Mouse (Mus musculus) heart, postnatal 0 days (tissue): Measurements from ENCODE around the gene Ttll13. TPM values are rescaled to one million over a fixed set of nuclear protein-coding genes. Genes with fewer than 3 reads are reported as not detected.

Experiments
- ATAC-seq: fragments of 200-750 bp; cut with Nextera tagmentation; 2 replicates; pipeline ENCODE4 v1.8.0; 2017; ENCODE audit warnings: low read depth, moderate number of reproducible peaks, moderate library complexity; ENCODE audit not compliant: insufficient read depth
- DNase-seq: peaks from one replicate; pipeline ENCODE4 v3.0.0-alpha.2; 2016; ENCODE audit warnings: low spot score
- H3K27ac ChIP-seq: fragments of 300-500 bp; sonication (generic); 2 replicates; pipeline ENCODE4 v1.5.1; 2014; ENCODE audit warnings: low read depth, mild to moderate bottlenecking
- H3K27me3 ChIP-seq: fragments of 300-500 bp; sonication (generic); 2 replicates; pipeline ENCODE4 v1.6.1; 2014; ENCODE audit warnings: low read length, mixed read lengths; ENCODE audit not compliant: control insufficient read depth, insufficient read depth
- H3K36me3 ChIP-seq: fragments of 300-500 bp; sonication (generic); replicated peaks from 2 replicates; pipeline ENCODE4 v1.6.1; 2014; ENCODE audit warnings: low read length, mixed read lengths; ENCODE audit not compliant: control insufficient read depth, insufficient read depth
- H3K4me1 ChIP-seq: fragments of 300-500 bp; sonication (generic); 2 replicates; pipeline ENCODE4 v1.6.1; 2014; ENCODE audit warnings: antibody characterized with exemption; ENCODE audit not compliant: control insufficient read depth, insufficient read depth
- H3K4me2 ChIP-seq: fragments of 300-500 bp; sonication (generic); 2 replicates; pipeline ENCODE4 v1.6.1; 2014; ENCODE audit warnings: low read depth, mild to moderate bottlenecking, low read length, moderate library complexity
- H3K4me3 ChIP-seq: fragments of 300-500 bp; sonication (generic); 2 replicates; pipeline ENCODE4 v1.5.1; 2014; ENCODE audit warnings: low read depth, low read length
- H3K9ac ChIP-seq: fragments of 300-500 bp; sonication (generic); replicated peaks from 2 replicates; pipeline ENCODE4 v1.6.1; 2014; ENCODE audit warnings: low read depth, low read length, mixed read lengths
- H3K9me3 ChIP-seq: fragments of 300-500 bp; sonication (generic); replicated peaks from 2 replicates; pipeline ENCODE4 v1.6.1; 2016; ENCODE audit warnings: low read length; ENCODE audit not compliant: control insufficient read depth
- CTCF ChIP-seq: IDR thresholded peaks from 2 replicates; pipeline ENCODE4 v1.5.1; 2016; ENCODE audit warnings: antibody characterized with exemption, control low read depth, low read depth
- EP300 ChIP-seq: IDR thresholded peaks from 2 replicates; pipeline ENCODE4 v1.6.1; 2016; ENCODE audit warnings: antibody characterized with exemption, low read depth
- WGBS: fragments of 180-500 bp; shearing (Covaris S2); extraction: QIAGEN DNeasy Blood & Tissue Kit; methylation state at CpG from one replicate; pipeline ENCODE4 v1.1.7; 2014; 5-methylcytosine and 5-hydroxymethylcytosine counted together
- polyA plus RNA-seq: library from polyadenylated mRNA; unstranded; fragments of >200 nt; fragmentation: Nextera tagmentation; extraction: Ambion mirVana; gene quantifications from 2 replicates; pipeline ENCODE4 v1.2.1, GENCODE M21; 2015
- total RNA-seq: library from RNA; depleted of rRNA; stranded (reverse); fragments of >200 nt; gene quantifications from 2 replicates; pipeline ENCODE4 v1.2.3, GENCODE M21; 2014; ENCODE audit warnings: low replicate concordance; rRNA removed

Ttll13 gene
- total RNA-seq: 0.35 TPM in 1 of 2 replicates, not detected in the other
- 0.51 and 0.98 TPM in 2 replicates for polyA plus RNA-seq

DNA sequence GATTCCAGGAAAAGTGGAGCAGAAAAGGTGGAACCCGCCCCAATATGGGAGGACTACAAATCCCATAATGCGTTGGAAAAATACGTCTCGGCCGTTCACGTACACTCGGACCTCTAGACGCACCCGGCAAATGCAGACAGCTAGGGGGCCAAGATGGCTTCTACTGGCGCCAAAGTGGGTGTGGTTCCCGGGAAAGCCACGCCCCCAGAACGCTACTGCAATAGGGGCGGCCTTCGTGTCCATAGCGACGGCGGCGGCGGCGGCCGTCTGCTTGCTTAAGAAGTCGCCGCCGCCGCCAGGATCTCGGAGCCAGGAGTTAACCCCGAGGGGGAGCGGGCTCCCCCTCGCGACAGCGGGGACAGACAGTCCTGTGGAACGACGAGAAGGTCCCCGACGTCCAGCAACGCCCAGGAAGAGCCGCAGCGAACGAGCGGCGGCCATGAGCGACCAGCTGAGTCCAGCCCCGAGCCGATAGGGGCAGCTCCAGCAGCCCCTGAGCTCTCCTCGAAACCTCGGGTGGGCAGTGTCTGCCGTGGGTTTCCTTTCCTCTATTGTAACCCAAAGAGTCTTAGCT is at the start of gene Ttll13:
Gene Ttll13 (plus strand): TSS at position 229 of the 574 bp plus-strand sequence.
- Histone ChIP-seq H3K4me3 (peak within 1 kb of the TSS; percentile 70), H3K9me3 (no peaks in the 10 kb centered on the region), H3K27ac (peak within 1 kb of the TSS; percentile 74), H3K4me1 (0 out of 2 replicates have a peak, but pooled peaks cover 3% of the 10 kb centered on the region), H3K4me2 (peak within 1 kb of the TSS; percentile 68), H3K36me3 (no peaks in the 10 kb centered on the region), H3K27me3 (no peaks in the 10 kb centered on the region), H3K9ac (peak within 1 kb of the TSS; percentile 65)
- under 1% methylated on average over 48 of the region's 48 CpGs for WGBS
- peak; percentile 98 for DNase-seq
- peak; percentile 99 for ATAC-seq
- TF ChIP-seq EP300: peak; percentile 49; the same call in 1 of the 2 replicates
- peak; percentile 52 for TF ChIP-seq CTCF

- Histone ChIP-seq H3K4me2 (peak overlapping the region; percentile 89), H3K27me3 (no peaks in the 10 kb centered on the region), H3K4me3 (no peak overlapping the region), H3K9me3 (no peaks in the 10 kb centered on the region), H3K9ac (no peak overlapping the region), H3K4me1 (peaks cover 27% of the 10 kb centered on the region; the same call in 1 of the 2 replicates), H3K36me3 (no peaks in the 10 kb centered on the region), H3K27ac (no peak overlapping the region; the same call in 1 of the 2 replicates)
- 41% methylated on average over 4 of the region's 4 CpGs for WGBS
- ATAC-seq (no peak), DNase-seq (peak; percentile 43)
- TF ChIP-seq CTCF (no peak), EP300 (no peak)
Observed at GRCm38 (mm10) chr7:80197371-80197770, 48.8 kb upstream of the Ttll13 start.

- ATAC-seq (peak; percentile 85), DNase-seq (peak; percentile 79)
- TF ChIP-seq EP300 (no peak), CTCF (no peak)
- WGBS: under 1% methylated on average over 66 of the region's 74 CpGs
- Histone ChIP-seq H3K9me3 (no peaks in the 10 kb centered on the region), H3K27me3 (no peaks in the 10 kb centered on the region), H3K4me3 (peak overlapping the region; percentile 83), H3K9ac (peak overlapping the region; percentile 79), H3K4me2 (peak overlapping the region; percentile 89), H3K27ac (peak overlapping the region; percentile 82), H3K36me3 (no peaks in the 10 kb centered on the region), H3K4me1 (peaks cover 19% of the 10 kb centered on the region; the same call in 1 of the 2 replicates)
Observed at GRCm38 (mm10) chr7:80197941-80198778, 48.0 kb upstream of the Ttll13 start.

DNA sequence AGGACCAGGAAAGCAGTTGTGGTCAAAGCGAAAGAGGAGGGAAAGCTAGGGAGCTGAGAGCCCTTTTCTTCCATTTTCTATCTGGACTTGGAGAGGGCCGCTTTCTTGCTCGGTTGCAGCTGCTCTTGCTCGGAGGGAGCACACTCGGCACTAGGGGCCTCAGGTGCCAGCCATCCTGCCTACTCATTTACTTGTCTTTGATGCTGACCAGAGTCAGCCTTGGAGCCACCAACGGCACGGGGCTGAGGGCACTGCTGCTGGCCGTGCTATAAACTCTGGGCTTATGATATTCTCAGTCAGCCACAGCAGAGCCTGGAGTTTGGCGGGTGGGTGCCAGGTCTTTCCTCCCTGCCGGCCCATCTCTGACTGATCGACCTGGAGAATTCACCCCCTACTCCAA is 47.3 kb upstream of the Ttll13 start:
- Histone ChIP-seq H3K27me3 (no peaks in the 10 kb centered on the region), H3K4me1 (peaks cover 19% of the 10 kb centered on the region; the same call in 1 of the 2 replicates), H3K36me3 (no peaks in the 10 kb centered on the region), H3K9ac (peak overlapping the region; percentile 79), H3K4me3 (peak overlapping the region; percentile 83), H3K9me3 (no peaks in the 10 kb centered on the region), H3K27ac (peak overlapping the region; percentile 82), H3K4me2 (peak overlapping the region; percentile 89)
- TF ChIP-seq CTCF: no peak
- no peak for TF ChIP-seq EP300
- DNase-seq (no peak), ATAC-seq (0 out of 2 replicates have a peak, but pooled peaks have one; percentile 18)
- WGBS: 6% methylated on average over 10 of the region's 11 CpGs

GRCm38 (mm10) chr7:80199286-80199685 is 46.9 kb upstream of the Ttll13 start:
- Histone ChIP-seq H3K4me1 (peaks cover 17% of the 10 kb centered on the region; the same call in 1 of the 2 replicates), H3K9ac (peak overlapping the region; percentile 79; the same call in 1 of the 2 replicates), H3K9me3 (no peaks in the 10 kb centered on the region), H3K4me2 (peak overlapping the region; percentile 89), H3K4me3 (peak overlapping the region; percentile 83), H3K36me3 (no peaks in the 10 kb centered on the region), H3K27me3 (no peaks in the 10 kb centered on the region), H3K27ac (no peak overlapping the region)
- ATAC-seq: no peak
- no peak for DNase-seq
- no peak for TF ChIP-seq EP300
- no peak for TF ChIP-seq CTCF
- 50% methylated on average over 6 of the region's 6 CpGs for WGBS
